Mouse (Mus musculus): ENCODE data around the gene Slc25a30. TPM values are rescaled to one million over a fixed set of nuclear protein-coding genes. Genes with fewer than 3 reads are reported as not detected.

Slc25a30 gene
- polyA plus RNA-seq, 1 experiment from 2014 or later: 6.1 TPM

DNA sequence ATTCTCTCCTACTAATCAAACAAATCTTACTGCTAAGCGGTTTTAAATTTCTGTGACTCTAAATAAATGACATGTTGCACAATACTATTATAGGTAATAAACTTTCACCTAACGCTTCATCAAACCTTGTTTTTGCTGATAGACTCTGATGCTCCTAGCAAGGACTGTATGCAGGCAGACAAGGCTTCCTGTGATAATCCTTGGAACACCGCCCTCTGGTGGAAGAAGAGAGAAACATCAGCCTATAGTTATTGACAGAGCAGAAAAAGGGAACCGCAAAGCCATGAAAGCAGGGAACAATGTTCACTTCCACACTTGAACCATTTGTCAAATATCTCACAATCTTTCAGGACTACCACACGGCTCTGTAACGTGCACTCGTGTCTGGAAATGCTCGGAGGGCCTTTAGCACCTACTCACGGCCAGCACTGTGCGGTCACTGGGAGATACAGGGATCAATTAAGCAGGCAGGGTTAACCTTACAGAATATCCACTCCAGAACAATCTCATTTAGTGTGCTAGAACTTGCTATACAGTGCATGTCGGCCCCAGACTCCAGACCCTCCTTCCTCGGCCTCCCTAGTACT is 64.8 kb downstream of the Slc25a30 start:
- Histone ChIP-seq H3K4me3 (no peak overlapping the region), H3K27me3 (ENCODE audit: insufficient read depth, poor library complexity, severe bottlenecking) (no peaks in the 10 kb centered on the region), H3K36me3 (peaks cover 90% of the 10 kb centered on the region), H3K9me3 (no peaks in the 10 kb centered on the region), H3K4me1 (replicated peaks) (no peaks in the 10 kb centered on the region), H3K27ac (no peak overlapping the region)
- 64% methylated on average over 12 of the region's 12 CpGs for WGBS
- peak; percentile 33 for DNase-seq (ENCODE audit: low spot score)

- H3K4me3 ChIP-seq: no peak overlapping the region
- no peak overlapping the region for H3K27ac ChIP-seq
- no peaks in the 10 kb centered on the region for H3K9me3 ChIP-seq
- WGBS: 92% methylated on average over 5 of the region's 5 CpGs
- DNase-seq (ENCODE audit: low spot score): no peak
- H3K27me3 ChIP-seq (ENCODE audit: insufficient read depth, poor library complexity, severe bottlenecking): no peaks in the 10 kb centered on the region
- H3K4me1 ChIP-seq (replicated peaks): no peaks in the 10 kb centered on the region
- H3K36me3 ChIP-seq: peaks cover 91% of the 10 kb centered on the region
These were observed 66.7 kb downstream of the Slc25a30 start for GRCm38 (mm10) chr14:75720121-75720520.

DNA sequence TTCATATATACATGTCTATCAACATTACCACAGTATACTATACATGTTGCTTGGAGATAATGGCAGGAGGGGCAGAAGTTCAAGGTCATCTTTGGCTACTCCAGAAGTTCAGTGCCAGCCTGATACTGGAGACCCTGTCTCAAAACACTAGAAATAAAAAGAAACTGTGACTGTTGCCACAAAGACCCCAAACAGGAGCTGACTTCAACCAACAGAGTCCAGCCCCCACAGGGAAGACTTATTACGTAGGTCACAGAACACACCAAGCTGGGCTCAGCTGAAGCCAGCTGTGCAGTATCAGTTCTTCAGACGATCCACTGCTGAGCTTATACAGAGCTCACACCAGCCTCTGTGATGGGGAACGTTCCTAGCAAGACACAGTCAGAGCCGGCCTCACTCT is 70.4 kb downstream of the Slc25a30 start:
- 95% methylated on average over 4 of the region's 4 CpGs for WGBS
- H3K4me3 ChIP-seq: no peak overlapping the region
- H3K9me3 ChIP-seq: no peaks in the 10 kb centered on the region
- no peaks in the 10 kb centered on the region for H3K27me3 ChIP-seq (ENCODE audit: insufficient read depth, poor library complexity, severe bottlenecking)
- no peaks in the 10 kb centered on the region for H3K4me1 ChIP-seq (replicated peaks)
- no peak overlapping the region for H3K27ac ChIP-seq
- no peak for DNase-seq (ENCODE audit: low spot score)
- peaks cover 96% of the 10 kb centered on the region for H3K36me3 ChIP-seq

GRCm38 (mm10) chr14:75713661-75714060 is 73.2 kb downstream of the Slc25a30 start:
- Histone ChIP-seq H3K9me3 (no peaks in the 10 kb centered on the region), H3K4me3 (no peak overlapping the region), H3K27me3 (ENCODE audit: insufficient read depth, poor library complexity, severe bottlenecking) (no peaks in the 10 kb centered on the region), H3K36me3 (peaks cover 92% of the 10 kb centered on the region), H3K27ac (no peak overlapping the region), H3K4me1 (replicated peaks) (no peaks in the 10 kb centered on the region)
- 89% methylated on average over 4 of the region's 4 CpGs for WGBS
- DNase-seq (ENCODE audit: low spot score): no peak

- no peaks in the 10 kb centered on the region for H3K27me3 ChIP-seq (ENCODE audit: insufficient read depth, poor library complexity, severe bottlenecking)
- H3K4me3 ChIP-seq: no peak overlapping the region
- no peak for DNase-seq (ENCODE audit: low spot score)
- peaks cover 7% of the 10 kb centered on the region; the same call in 1 of the 2 replicates for H3K4me1 ChIP-seq (replicated peaks)
- peaks cover 82% of the 10 kb centered on the region for H3K36me3 ChIP-seq
- H3K27ac ChIP-seq: no peak overlapping the region
- H3K9me3 ChIP-seq: no peaks in the 10 kb centered on the region
- WGBS: 91% methylated on average over 5 of the region's 5 CpGs
These were observed 74.2 kb downstream of the Slc25a30 start for GRCm38 (mm10) chr14:75712687-75713086.

GRCm38 (mm10) chr14:75711731-75712130 is 75.1 kb downstream of the Slc25a30 start:
- Histone ChIP-seq H3K27me3 (ENCODE audit: insufficient read depth, poor library complexity, severe bottlenecking) (no peaks in the 10 kb centered on the region), H3K4me1 (replicated peaks) (peaks cover 11% of the 10 kb centered on the region; the same call in 1 of the 2 replicates), H3K4me3 (no peak overlapping the region), H3K9me3 (no peaks in the 10 kb centered on the region), H3K27ac (no peak overlapping the region), H3K36me3 (peaks cover 77% of the 10 kb centered on the region)
- no peak for DNase-seq (ENCODE audit: low spot score)
- WGBS: 94% methylated on average over 3 of the region's 3 CpGs

Other genes with a start within 250 kb of the Slc25a30 start
- gene Spert, start 193.9 kb downstream of the Slc25a30 start, polyA plus RNA-seq (2016; fragmentation: Nextera tagmentation; extraction: Ambion mirVana): not detected in 2 replicates
- gene Erich6b, start 144.8 kb downstream of the Slc25a30 start, polyA plus RNA-seq (2016; fragmentation: Nextera tagmentation; extraction: Ambion mirVana): not detected in 2 replicates
- 18.4 TPM in 2 replicates for gene Cog3, start 32.5 kb downstream of the Slc25a30 start, polyA plus RNA-seq (2016; fragmentation: Nextera tagmentation; extraction: Ambion mirVana)
- gene Tpt1, start 58.1 kb upstream of the Slc25a30 start, polyA plus RNA-seq (2016; fragmentation: Nextera tagmentation; extraction: Ambion mirVana): 889 and 916 TPM in 2 replicates
- 0.31 and 0.61 TPM in 2 replicates for gene Kctd4, start 168.0 kb upstream of the Slc25a30 start, polyA plus RNA-seq (2016; fragmentation: Nextera tagmentation; extraction: Ambion mirVana)
- 47.8 and 56.1 TPM in 2 replicates for gene Gtf2f2, start 223.8 kb upstream of the Slc25a30 start, polyA plus RNA-seq (2016; fragmentation: Nextera tagmentation; extraction: Ambion mirVana)

Data from hindbrain, embryonic 10.5 days (tissue).